Mouse (Mus musculus) frontal cortex, postnatal 36 days (tissue): ENCODE measurements at regions not wholly inside any gene's neighbourhood (a gene's known extent, or its start where the extent isn't known, plus 50 kb on each side); places are given as distances from the start of the nearest gene placed in this dataset.

ENCODE experiments used
- DNase-seq, 2 experiments: peaks; one replicate each; pipeline ENCODE4 v3.0.0; 2022; ENCODE audit warnings: low spot score in 2 of 2

GRCm38 (mm10) chr7:111243831-111244230, 161.0 kb upstream of the Eif4g2 start:
- DNase-seq: no peak

GRCm38 (mm10) chr7:111242646-111243045, 159.8 kb upstream of the Eif4g2 start:
- no peak for DNase-seq

GRCm38 (mm10) chr7:111241538-111241937, 158.7 kb upstream of the Eif4g2 start:
- peak in 1 of 2 experiments; percentile 62 for DNase-seq

GRCm38 (mm10) chr7:111240234-111240826, 157.5 kb upstream of the Eif4g2 start:
- no peak for DNase-seq

GRCm38 (mm10) chr7:111237819-111238218, 155.0 kb upstream of the Eif4g2 start:
- no peak for DNase-seq

GRCm38 (mm10) chr7:111230630-111231029, 147.8 kb upstream of the Eif4g2 start:
- peak in 1 of 2 experiments; percentile 55 for DNase-seq

- no peak for DNase-seq
These were observed 144.3 kb upstream of the Eif4g2 start for GRCm38 (mm10) chr7:111227082-111227481.

- no peak for DNase-seq
These were observed 143.3 kb upstream of the Eif4g2 start for GRCm38 (mm10) chr7:111226026-111226656.

- DNase-seq: no peak
These were observed 132.8 kb upstream of the Eif4g2 start for GRCm38 (mm10) chr7:111215586-111215985.

GRCm38 (mm10) chr7:111214226-111214906, 131.5 kb upstream of the Eif4g2 start:
- no peak for DNase-seq

- DNase-seq: no peak
These were observed 129.4 kb upstream of the Eif4g2 start for GRCm38 (mm10) chr7:111212188-111212587.

GRCm38 (mm10) chr7:111211641-111212040, 128.8 kb upstream of the Eif4g2 start:
- DNase-seq: no peak

GRCm38 (mm10) chr7:111210282-111210681, 127.5 kb upstream of the Eif4g2 start:
- no peak for DNase-seq

- no peak for DNase-seq
These were observed 123.0 kb upstream of the Eif4g2 start for GRCm38 (mm10) chr7:111205876-111206275.

GRCm38 (mm10) chr7:111198608-111199355, 116.0 kb upstream of the Eif4g2 start:
- DNase-seq: no peak

- no peak for DNase-seq
These were observed 108.8 kb upstream of the Eif4g2 start for GRCm38 (mm10) chr7:111191674-111192073.

GRCm38 (mm10) chr7:111191216-111191615, 108.4 kb upstream of the Eif4g2 start:
- DNase-seq: no peak

- DNase-seq: no peak
These were observed 106.9 kb upstream of the Eif4g2 start for GRCm38 (mm10) chr7:111189731-111190130.

- DNase-seq: no peak
These were observed 103.1 kb upstream of the Eif4g2 start for GRCm38 (mm10) chr7:111185954-111186353.

- no peak for DNase-seq
These were observed 100.7 kb upstream of the Eif4g2 start for GRCm38 (mm10) chr7:111183512-111183911.

GRCm38 (mm10) chr7:111182319-111182718, 99.5 kb upstream of the Eif4g2 start:
- DNase-seq: peak; percentile 57 to 75
